Mouse (Mus musculus) bone marrow macrophage, adult 2 months (primary cell): Measurements from ENCODE around the gene Gm21904. TPM values are rescaled to one million over a fixed set of nuclear protein-coding genes. Genes with fewer than 3 reads are reported as not detected.
"Not testable (repeated sequence)": the region's sequence is repeated elsewhere in the genome, so short reads cannot be mapped to it uniquely, and the experiment has no call there.

Experiments
- H3K27ac ChIP-seq: 2 replicates; pipeline ENCODE4 v1.5.1; 2012; ENCODE audit warnings: low read depth, low read length; ENCODE audit not compliant: insufficient read depth
- H3K4me1 ChIP-seq: 2 replicates; pipeline ENCODE4 v1.6.1; 2012; ENCODE audit warnings: low read length; ENCODE audit not compliant: control insufficient read depth, insufficient read depth
- H3K4me3 ChIP-seq: 2 replicates; pipeline ENCODE4 v1.5.1; 2012; ENCODE audit warnings: mild to moderate bottlenecking, low read length, moderate library complexity; ENCODE audit not compliant: insufficient read depth
- polyA plus RNA-seq: library from polyadenylated mRNA; stranded (reverse); fragments of >200 nt; gene quantifications from 2 replicates; pipeline ENCODE4 v1.2.4, GENCODE M21; 2012; ENCODE audit not compliant: missing spikeins, insufficient read depth, insufficient read length

The Gm21904 gene
- polyA plus RNA-seq = not detected in 2 replicates

DNA sequence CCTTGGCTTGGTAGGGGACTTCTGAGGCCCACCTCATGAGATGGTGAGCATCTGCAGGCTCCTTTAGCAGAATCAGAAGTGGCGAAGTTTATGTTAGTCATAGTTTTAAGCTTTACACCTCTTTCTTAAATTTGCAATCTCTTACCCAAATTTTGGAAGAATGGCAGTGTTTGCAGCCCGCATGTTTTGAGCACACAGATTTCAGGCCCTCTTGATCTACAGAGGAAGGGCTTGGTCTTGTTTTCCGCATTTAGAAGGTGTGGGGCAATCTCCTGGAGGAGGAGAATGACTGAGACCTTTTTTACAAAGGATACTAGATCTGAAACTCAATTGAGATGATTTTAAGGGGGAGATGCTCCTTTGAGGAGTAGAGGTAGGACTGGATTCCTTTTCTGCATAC, at the start of gene Gm21904:
Gene Gm21904 (minus strand): TSS at position 101 of the 400 bp plus-strand sequence.
- H3K4me3 ChIP-seq, H3K4me1 ChIP-seq, H3K27ac ChIP-seq: not testable (repeated sequence)

DNA sequence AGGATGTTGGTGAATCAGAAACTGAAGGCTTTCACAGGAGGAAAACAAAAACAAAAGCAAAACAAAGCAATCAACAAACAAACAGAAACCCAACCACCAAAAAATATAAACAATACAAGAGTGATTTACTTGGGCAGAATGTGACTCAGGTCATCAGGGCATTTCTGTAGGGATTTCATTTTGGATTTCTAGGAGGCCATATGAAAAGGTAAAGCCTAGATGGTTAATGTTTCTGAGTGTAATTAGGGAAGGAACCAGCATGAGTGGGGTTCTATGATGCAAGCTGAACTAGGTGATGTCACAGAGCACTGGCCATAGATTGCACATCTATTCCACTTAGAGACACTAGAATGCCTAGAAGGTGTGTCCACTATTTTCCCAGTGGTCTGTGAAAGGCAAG, 28.4 kb upstream of the Gm21904 start, which contains the start of the genes Gm20772 and Gm20831:
Gene Gm20772 (plus strand): TSS at position 301 of the 400 bp plus-strand sequence.
Gene Gm20831 (plus strand): TSS at position 301 of the 400 bp plus-strand sequence.
- not testable (repeated sequence) for H3K27ac ChIP-seq, H3K4me1 ChIP-seq, H3K4me3 ChIP-seq

Other genes with a start within 250 kb of the Gm21904 start
- gene Gm20772, start 28.5 kb upstream of the Gm21904 start, polyA plus RNA-seq = not detected in 2 replicates
- not detected in 2 replicates for gene Gm20831, start 28.5 kb upstream of the Gm21904 start, polyA plus RNA-seq
- not detected in 2 replicates for gene Srsy, start 91.1 kb upstream of the Gm21904 start, polyA plus RNA-seq
- not detected in 2 replicates for gene Gm21764, start 215.5 kb upstream of the Gm21904 start, polyA plus RNA-seq
- not detected in 2 replicates for gene Ssty1, start 242.8 kb upstream of the Gm21904 start, polyA plus RNA-seq